Mouse (Mus musculus): ENCODE measurements at regions not wholly inside any gene's neighbourhood (a gene's known extent, or its start where the extent isn't known, plus 50 kb on each side); places are given as distances from the start of the nearest gene placed in this dataset.
A peak's percentile ranks its signal among the peaks of the same experiment; 100 is the strongest.

DNA sequence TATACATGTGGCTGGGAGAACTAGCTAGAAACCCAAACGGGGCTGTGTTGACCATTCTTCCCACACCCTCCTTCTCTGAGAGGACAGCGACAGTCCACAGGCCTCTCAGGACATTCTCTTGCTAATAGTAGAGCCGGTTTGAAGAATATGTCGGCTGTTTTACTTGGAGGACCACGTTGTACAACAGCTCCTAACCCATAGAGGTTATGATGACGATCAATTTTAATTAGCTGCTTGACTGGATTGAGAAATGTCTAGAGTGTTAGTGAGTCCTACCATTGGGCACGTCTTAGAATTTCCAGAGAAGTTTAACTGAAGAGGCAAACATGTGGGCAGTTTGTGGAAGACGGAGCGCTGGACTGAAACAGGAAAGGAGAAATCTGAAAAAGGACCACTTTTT lies 79.7 kb upstream of the Tmem132d start:
- Histone ChIP-seq H3K27ac (no peak overlapping the region), H3K4me3 (no peak overlapping the region)
- intact Hi-C loops (cut with DNase I): no loop called here
- DNase-seq: no peak
- TF ChIP-seq CTCF (IDR thresholded peaks at IDR 0.05): no peak

DNA sequence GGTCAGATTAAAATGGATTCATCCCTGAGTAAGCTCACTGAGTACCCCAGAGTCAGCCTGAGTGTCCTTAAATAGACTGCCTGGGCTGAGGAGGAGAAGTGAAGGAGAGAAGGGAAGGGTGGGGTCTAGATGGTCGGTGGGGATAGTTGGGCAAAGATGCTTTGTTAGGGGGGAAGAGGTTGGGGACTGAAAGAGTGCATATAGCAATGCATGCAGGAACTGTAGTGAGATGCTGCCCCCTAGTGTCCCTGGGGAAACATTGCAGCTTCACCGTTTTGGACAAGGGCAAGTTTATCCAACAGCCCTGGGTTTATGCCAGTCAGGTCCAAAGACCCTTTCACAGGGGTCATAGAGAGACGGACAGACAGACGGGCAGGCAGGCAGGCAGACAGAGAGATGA lies 71.6 kb upstream of the Tmem132d start:
- H3K4me3 ChIP-seq: no peak overlapping the region
- peak; percentile 83 for TF ChIP-seq CTCF (IDR thresholded peaks at IDR 0.05)
- H3K27ac ChIP-seq: no peak overlapping the region
- no peak for DNase-seq
- intact Hi-C loops (cut with DNase I): no loop called here

DNA sequence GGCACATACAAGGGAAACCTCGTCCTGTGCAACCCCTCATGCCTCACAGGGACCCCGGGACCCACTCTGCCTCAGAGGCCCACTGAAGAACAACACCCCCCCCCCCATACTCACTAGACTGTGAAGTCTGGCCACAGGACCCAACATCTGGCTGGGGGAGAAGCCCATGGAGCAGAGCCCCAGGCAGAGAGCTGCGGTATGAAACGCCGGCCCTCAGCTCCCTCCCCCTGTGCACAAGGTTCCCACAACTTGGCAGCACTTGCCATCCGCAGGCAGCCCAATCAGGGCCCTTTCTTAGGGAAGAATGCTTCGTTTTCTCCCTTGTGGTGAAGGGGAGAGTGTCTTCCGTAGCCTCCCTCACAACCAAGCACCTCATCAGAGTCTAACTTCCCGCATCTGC lies 66.6 kb upstream of the Tmem132d start:
- no peak for DNase-seq
- TF ChIP-seq CTCF (IDR thresholded peaks at IDR 0.05): no peak
- no peak overlapping the region for H3K27ac ChIP-seq
- intact Hi-C loops (cut with DNase I): no loop called here
- no peak overlapping the region for H3K4me3 ChIP-seq

DNA sequence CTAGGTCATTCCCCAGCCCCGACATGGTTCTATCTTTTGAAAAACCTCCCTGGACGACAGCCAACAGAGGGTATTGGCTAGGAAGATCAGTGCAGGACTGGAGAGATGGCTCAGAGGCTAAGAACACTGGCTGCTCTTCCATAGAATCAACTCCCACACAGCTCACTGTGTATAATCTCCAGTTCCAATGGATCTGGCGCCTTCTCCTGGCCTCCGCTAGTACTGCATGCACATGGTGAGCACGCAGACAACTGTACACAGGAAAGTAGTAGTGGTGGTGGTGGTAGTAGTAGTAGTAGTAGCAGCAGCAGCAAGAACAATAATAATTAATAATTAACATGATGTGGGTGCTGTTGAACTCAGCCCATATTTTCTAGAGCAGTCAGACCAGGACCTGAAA lies 66.2 kb upstream of the Tmem132d start:
- no peak overlapping the region for H3K27ac ChIP-seq
- DNase-seq: no peak
- peak; percentile 30; the same call in 1 of the 2 replicates for TF ChIP-seq CTCF (IDR thresholded peaks at IDR 0.05)
- H3K4me3 ChIP-seq: no peak overlapping the region
- intact Hi-C loops (cut with DNase I): no loop called here

DNA sequence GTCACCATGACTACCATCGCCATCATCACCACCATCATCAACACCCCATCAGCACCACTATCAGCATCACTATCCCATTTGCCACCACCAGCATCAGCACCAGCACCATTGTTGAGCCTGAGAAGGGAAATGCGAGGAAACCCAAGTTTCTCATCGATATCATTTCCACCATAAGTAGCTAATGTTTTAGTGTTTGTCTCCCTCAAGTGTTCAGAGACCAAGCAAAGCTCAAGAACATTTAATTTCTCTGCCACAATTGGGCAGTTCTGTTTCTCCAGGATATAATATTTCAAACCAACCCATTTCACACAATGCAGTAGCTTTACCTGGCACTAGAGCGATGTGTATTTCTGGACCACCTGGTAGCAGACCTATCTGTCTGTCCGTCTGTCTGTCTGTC lies 59.7 kb upstream of the Tmem132d start:
- intact Hi-C loops (cut with DNase I): no loop called here
- Histone ChIP-seq H3K4me3 (no peak overlapping the region), H3K27ac (no peak overlapping the region)
- no peak for TF ChIP-seq CTCF (IDR thresholded peaks at IDR 0.05)
- DNase-seq: no peak

DNA sequence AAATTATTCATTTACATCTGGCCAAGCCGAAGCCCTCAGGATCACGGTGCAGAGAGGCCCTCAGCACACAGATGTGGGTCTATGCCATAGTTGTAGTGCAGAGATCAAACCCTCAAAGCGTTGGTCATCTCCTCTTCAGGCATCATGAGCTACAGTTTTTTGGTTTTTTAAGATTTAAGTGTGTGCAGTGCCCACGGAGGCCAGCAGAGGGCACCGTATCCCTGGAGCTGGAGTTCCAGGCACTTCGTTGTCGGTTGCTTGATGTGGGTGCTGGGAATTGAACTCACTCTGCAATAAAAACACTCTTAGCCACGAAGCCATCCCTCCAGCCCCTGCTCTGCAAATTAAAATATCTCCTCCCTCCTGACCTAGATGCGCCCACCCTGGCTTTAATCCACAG lies 58.3 kb upstream of the Tmem132d start:
- intact Hi-C loops (cut with DNase I): no loop called here
- peak; percentile 47 for TF ChIP-seq CTCF (IDR thresholded peaks at IDR 0.05)
- H3K27ac ChIP-seq: no peak overlapping the region
- no peak overlapping the region for H3K4me3 ChIP-seq
- DNase-seq: no peak

DNA sequence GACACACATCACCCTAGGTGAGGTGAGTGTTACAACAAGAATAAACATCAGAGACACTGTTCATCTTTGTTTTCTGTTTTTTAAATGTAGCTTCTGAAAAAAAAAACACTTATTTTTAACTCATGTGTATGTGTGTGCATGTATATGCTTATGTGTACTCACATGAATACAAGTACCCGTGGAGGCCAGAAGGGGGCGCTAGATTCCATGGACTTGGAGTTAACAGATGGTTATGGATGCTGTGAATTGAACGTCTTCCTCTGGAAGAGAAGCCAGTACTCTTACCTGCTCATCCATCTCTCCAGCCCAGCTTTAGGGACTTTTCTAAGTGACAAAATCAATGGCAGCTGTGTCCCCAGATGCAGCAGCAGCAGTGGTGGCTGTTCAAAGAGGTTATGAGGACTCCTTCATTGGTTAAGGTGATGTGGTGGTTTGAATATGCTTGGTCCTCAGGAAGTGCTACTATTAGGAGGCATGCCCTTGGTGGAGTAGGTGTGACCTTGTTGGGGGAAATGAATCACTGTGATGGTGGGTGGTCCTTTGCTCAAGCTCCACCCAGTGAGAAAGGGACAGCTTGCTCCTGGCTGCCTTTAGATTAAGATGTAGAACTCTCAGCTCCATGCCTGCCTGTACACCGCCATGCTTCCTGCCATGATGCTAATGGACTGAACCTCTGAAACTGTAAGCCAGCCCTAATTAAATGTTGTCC lies 56.1 kb upstream of the Tmem132d start:
- Histone ChIP-seq H3K27ac (no peak overlapping the region), H3K4me3 (no peak overlapping the region)
- no peak for DNase-seq
- TF ChIP-seq CTCF (IDR thresholded peaks at IDR 0.05): no peak
- intact Hi-C loops (cut with DNase I): no loop called here

DNA sequence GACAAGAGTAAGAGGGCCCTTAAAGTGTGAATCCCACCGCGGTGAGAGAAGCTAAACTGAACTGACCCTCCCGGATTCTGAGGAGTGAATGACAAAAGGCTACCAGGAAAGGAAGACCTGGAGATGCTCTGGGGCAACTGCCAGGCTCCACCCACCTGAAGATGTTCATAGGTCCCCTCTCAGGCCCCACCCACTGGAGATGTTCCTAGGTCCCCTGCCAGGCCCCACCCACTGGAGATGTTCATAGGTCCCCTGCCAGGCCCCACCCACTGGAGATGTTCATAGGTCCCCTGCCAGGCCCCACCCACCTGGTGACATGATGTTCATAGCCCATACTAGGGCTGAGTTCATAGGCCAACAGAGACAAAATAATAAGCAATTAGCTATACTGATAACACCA lies 54.5 kb upstream of the Tmem132d start:
- H3K27ac ChIP-seq: no peak overlapping the region
- DNase-seq: no peak
- intact Hi-C loops (cut with DNase I): no loop called here
- no peak overlapping the region for H3K4me3 ChIP-seq
- TF ChIP-seq CTCF (IDR thresholded peaks at IDR 0.05): no peak

DNA sequence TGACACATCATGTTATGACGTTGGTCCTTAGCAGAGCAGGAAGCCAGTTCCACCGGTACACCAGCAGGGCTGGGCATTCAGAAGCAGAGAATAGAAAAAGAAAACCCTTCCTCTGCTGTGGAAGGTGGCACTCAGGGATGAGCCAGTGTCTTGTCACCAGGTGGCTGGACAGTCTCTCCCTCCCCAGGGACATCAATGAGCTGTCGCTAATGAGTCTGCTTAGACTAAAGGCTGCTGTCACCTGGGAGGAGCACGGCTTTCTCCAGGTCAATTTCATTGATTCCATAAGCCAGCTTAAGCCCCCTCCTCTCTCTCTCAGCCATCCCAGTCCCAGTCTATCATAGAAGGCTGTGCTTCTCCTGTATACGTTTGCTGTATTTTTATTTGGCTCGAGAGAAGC lies 51.2 kb upstream of the Tmem132d start:
- DNase-seq: no peak
- Histone ChIP-seq H3K27ac (no peak overlapping the region), H3K4me3 (no peak overlapping the region)
- no peak for TF ChIP-seq CTCF (IDR thresholded peaks at IDR 0.05)
- intact Hi-C loops (cut with DNase I): no loop called here

DNA sequence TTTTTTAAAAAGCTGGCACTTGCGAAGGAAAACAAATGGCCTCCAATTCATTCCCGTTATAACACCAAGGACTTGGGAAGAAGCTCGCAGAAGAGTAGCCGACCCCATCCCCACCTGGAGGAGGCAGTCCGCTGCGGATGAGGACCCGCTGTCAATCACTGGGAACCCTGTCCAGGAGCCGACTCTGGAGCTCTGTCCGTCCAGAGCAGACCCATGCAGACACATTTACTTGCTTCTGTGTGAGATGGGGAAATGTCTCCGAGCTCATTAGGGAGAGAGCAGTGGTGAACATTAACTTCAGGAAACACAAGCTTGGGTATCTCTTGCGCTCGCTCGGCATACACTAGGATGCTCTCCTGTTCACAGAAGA lies 50.5 kb upstream of the Tmem132d start:
- no peak for TF ChIP-seq CTCF (IDR thresholded peaks at IDR 0.05)
- intact Hi-C loops (cut with DNase I): no loop called here
- no peak overlapping the region for H3K27ac ChIP-seq
- DNase-seq: no peak
- no peak overlapping the region for H3K4me3 ChIP-seq

DNA sequence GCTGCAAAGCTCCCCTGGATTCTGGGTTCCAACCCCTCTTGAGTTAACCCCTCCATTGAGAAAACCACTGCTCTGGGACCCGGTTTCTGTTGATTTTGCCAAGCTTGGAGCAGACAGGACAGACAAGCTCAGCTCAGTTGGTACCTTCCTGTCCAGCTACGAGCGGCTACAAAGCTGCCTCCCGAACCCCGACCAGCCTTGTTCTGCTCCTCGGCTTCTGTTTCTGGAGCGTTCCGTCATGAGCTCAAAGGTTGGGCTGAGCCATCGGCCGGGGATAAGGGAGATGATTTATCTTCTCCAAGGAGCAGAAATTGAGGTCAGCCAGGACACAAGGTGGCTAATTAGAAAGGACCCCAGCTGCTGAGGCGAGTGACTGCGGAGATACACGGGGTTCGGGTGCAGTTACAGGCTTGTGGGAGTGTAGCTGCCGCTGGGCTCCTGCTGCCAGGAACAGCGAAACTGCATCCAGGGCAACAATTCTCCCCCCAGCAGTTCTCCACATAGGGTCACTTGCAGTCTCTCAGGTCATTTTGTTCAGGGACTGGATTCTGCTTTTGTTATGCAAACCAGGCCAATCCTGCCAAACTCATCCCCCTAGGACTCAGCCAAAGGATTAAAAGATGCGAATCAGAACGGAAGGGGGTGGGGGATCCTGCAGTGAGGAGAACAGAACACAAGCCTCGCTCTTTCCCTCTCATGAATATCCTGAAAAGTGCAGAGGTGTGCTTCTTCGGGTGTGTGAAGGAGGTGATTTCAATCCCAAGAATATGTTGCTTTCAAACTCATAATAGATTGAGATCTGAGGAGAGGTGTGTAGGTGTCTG lies 50.0 kb upstream of the Tmem132d start:
- TF ChIP-seq CTCF (IDR thresholded peaks at IDR 0.05): no peak
- intact Hi-C loops (cut with DNase I): no loop called here
- H3K4me3 ChIP-seq: no peak overlapping the region
- no peak overlapping the region for H3K27ac ChIP-seq
- DNase-seq: no peak
